Mouse (Mus musculus): Measurements from ENCODE around the gene Lrrc66. TPM values are rescaled to one million over a fixed set of nuclear protein-coding genes. Genes with fewer than 3 reads are reported as not detected.

Gene Lrrc66
- total RNA-seq, 2 experiments from 2014 or later = not detected

- DNase-seq = no peak
- intact Hi-C loops (cut with DNase I) = no loop called here
- TF ChIP-seq CTCF (IDR thresholded peaks at IDR 0.05) = no peak
- no peak overlapping the region for H3K27ac ChIP-seq
- H3K4me3 ChIP-seq = no peak overlapping the region
Measured at GRCm38 (mm10) chr5:73572846-73573245, 59.5 kb downstream of the Lrrc66 start.

DNA sequence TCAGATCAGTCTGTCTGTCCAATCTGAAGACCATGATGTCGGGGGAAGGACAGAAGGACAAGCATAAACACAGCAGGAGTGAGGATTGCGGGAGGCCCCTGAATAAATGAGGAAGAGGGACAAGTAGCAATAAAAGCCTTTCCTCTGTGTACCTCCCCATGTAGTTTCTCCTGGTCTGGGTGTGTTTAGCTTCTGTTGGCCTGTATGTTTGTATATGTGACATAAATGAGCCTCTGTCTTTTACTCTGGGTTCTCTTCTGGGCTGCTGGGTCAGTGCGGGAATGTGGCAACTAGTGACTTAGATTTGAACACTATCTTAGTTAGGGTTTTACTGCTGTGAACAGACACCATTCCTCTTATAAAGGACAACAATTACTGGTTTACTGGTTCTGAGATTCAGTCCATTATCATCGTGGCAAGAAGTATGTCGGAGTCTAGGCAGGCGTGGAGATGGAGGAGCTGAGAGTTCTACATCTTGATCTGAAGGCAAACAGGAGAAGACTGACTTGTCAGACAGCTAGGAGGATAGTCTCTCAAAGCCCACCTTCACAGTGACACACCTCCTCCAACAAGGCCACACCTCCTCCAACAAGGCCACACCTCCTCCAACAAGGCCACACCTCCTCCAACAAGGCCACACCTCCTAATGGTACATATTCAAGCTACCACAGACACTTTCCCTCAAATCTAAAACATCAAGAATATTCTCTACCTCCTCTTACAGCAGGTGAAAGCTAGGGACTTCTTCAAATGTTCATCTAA lies 60.8 kb downstream of the Lrrc66 start:
- Histone ChIP-seq H3K4me3 (no peak overlapping the region), H3K27ac (no peak overlapping the region)
- intact Hi-C loops (cut with DNase I) = no loop called here
- DNase-seq = no peak
- TF ChIP-seq CTCF (IDR thresholded peaks at IDR 0.05) = no peak

- H3K4me3 ChIP-seq = no peak overlapping the region
- no peak overlapping the region for H3K27ac ChIP-seq
- DNase-seq = no peak
- intact Hi-C loops (cut with DNase I) = no loop called here
- TF ChIP-seq CTCF (IDR thresholded peaks at IDR 0.05) = no peak
Measured at GRCm38 (mm10) chr5:73569181-73569580, 63.1 kb downstream of the Lrrc66 start.

DNA sequence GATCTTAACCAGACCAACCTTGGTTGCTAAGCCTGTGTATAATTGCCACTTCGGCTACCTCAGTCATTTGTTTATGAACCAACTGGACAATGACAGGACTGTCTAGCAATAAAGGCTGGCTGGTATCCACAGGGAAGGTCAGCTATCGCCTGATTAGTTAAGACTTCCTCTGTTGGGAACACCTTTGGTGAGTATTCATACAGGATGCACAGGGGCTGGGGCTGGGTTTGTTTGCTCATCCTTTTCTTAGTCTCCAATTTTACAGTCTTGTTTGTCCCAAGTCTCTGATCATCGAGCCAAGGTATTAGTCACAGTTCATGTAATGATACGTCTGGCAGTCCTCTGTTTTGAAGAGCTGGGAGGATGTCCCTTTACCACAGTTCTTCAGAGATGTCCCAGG lies 65.4 kb downstream of the Lrrc66 start:
- Histone ChIP-seq H3K27ac (no peak overlapping the region), H3K4me3 (no peak overlapping the region)
- DNase-seq = no peak
- intact Hi-C loops (cut with DNase I) = no loop called here
- TF ChIP-seq CTCF (IDR thresholded peaks at IDR 0.05) = no peak

- intact Hi-C loops (cut with DNase I) = no loop called here
- no peak for TF ChIP-seq CTCF (IDR thresholded peaks at IDR 0.05)
- no peak overlapping the region for H3K4me3 ChIP-seq
- no peak overlapping the region for H3K27ac ChIP-seq
- DNase-seq = no peak
Measured at GRCm38 (mm10) chr5:73566119-73566518, 66.2 kb downstream of the Lrrc66 start.

- intact Hi-C loops (cut with DNase I) = no loop called here
- no peak for TF ChIP-seq CTCF (IDR thresholded peaks at IDR 0.05)
- Histone ChIP-seq H3K4me3 (no peak overlapping the region), H3K27ac (no peak overlapping the region)
- no peak for DNase-seq
Measured at GRCm38 (mm10) chr5:73564038-73564437, 68.3 kb downstream of the Lrrc66 start.

DNA sequence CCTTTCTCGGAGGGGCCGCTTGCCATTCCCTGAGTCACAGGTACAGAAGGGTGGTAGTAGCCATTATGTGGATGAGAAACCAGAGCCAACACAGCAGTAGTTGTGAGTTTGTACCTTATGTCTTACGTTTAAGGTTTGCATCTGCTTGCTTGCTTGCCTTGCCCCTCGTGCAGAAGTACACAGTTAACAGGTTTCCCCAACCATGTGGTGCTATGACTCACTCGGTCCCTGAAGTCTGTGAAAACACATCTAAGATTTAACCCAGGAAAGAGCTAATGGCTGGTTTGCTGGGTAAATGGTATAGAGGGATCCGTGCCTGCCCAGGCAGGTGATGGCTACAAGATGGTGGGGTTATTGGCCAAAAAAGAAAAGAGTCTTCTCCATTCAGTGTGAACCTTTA lies 73.6 kb downstream of the Lrrc66 start:
- Histone ChIP-seq H3K4me3 (no peak overlapping the region), H3K27ac (no peak overlapping the region)
- no peak for DNase-seq
- intact Hi-C loops (cut with DNase I) = no loop called here
- TF ChIP-seq CTCF (IDR thresholded peaks at IDR 0.05) = no peak

DNA sequence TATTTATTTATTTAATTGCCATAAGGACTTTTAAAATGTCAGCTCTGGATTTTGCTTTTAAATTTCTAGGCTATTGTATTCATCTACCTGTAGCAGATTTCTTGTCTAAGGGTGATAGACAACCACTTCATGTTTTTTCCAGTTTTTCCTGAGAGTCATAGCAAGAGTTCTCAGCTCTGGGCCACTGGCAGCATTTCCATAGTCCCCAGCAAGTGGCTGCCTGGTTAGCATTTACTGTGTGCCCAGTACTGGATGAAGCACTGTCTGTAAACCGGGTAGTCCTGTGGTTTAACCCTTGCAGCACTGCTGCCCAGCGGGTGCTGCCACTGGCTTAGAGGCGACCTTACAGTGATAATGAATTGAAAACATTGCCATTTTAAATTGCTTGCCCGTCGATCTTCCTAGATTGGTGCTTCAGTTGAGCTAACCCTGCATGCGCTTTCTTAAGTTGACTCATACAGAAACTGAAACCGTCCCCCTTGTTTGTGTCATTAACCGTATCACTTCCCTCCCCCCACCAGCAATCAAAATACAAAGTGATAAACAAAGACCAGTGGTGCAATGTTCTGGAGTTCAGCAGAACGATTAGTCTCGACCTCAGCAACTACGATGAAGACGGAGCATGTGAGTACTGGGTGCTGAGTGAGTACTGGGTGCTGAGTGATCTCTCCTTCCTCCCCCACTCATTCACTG lies 75.4 kb downstream of the Lrrc66 start:
- Histone ChIP-seq H3K27ac (no peak overlapping the region), H3K4me3 (no peak overlapping the region)
- intact Hi-C loops (cut with DNase I) = no loop called here
- TF ChIP-seq CTCF (IDR thresholded peaks at IDR 0.05) = no peak
- DNase-seq = no peak

Other genes with a start within 250 kb of the Lrrc66 start
- not detected for gene Cwh43, start 226.5 kb downstream of the Lrrc66 start, total RNA-seq (2021)
- gene Dcun1d4, start 151.5 kb downstream of the Lrrc66 start, total RNA-seq (2021) = 10 to 100 TPM; 10.5 to 12.2 TPM
- gene Sgcb, start 15.3 kb upstream of the Lrrc66 start, total RNA-seq (2021) = 10 to 100 TPM; 88.5 to 89.5 TPM
- gene Spata18, start 18.9 kb upstream of the Lrrc66 start, total RNA-seq (2021) = not detected